In genomic region chr6:143144556-143144955, GRCm38 (mm10) we compare ENCODE assay signal across 13 mouse cellular contexts.
"Had no signal": no experiment of that assay in that cellular context is flagged by ENCODE, and none has a peak within 500 bp of the region (broad histone marks: within the 10 kb centered on the region; RNA-seq: fewer than 3 reads in every experiment).

No protein-coding gene starts in this region.

- H3K36me3 ChIP-seq: lung, embryonic 15.5 days; midbrain, embryonic 12.5 days; midbrain, embryonic 15.5 days had no signal

- H3K9me3 ChIP-seq: lung, embryonic 15.5 days; midbrain, embryonic 12.5 days; midbrain, embryonic 15.5 days had no signal

- H3K27ac ChIP-seq: liver, embryonic 14.5 days; lung, embryonic 15.5 days; midbrain, embryonic 12.5 days; midbrain, embryonic 15.5 days; stomach, postnatal 0 days had no signal

- H3K4me1 ChIP-seq: lung, embryonic 15.5 days had no signal

- ATAC-seq: inflammation-experienced regulatory T-cells, adult 6 months had no signal

- H3K9ac ChIP-seq: liver, embryonic 14.5 days had no signal

- DNase-seq: kidney, adult 18-20 months; layer of hippocampus, adult 9-11 months; lung, postnatal 10 days; lung, postnatal 4 days; thymus, adult 2 months; thymus, postnatal 14 days; thymus, postnatal 4 days had no signal

- H3K27me3 ChIP-seq: lung, embryonic 15.5 days; midbrain, embryonic 15.5 days had no signal
